Comparison of ENCODE assay signal across 7 mouse cellular contexts in the genomic region with DNA sequence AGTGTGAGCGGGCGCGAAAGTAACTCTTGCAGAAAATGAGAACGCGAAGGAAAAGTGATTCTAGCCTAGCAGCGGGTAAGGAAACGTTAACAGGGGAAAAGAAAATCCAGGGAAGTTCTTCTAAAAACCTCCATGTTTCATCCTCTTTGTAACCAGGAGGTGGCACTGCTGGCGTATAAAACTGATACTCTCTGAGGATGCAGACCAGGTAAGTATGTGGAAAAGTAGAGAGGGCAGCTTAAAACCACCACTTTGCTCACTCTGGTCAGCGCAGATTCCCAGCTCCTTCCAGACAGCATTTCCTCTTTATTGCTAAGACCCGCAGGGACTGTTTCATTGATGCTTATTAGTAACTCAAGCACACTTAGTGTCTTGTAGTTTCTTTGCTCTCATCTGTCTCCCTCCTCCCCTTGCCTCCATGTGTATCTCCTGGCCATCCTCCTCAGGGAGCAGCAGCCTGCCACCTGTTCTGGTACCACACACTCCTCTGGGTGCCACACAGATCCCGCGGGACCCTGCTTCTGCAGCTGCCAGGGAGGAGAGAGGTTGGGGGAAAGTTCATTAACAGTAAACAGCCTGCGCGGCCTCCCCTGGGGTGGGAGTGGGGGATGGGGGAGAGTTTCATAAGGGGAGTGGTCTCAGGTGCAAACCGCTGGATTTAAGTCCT. TPM values are rescaled to one million over a fixed set of nuclear protein-coding genes. Genes with fewer than 3 reads are reported as not detected.
DNase-seq lines count a peak whose midpoint lies in the region; ATAC-seq and TF ChIP-seq lines count a peak whose summit lies in the region.

No protein-coding gene starts in this region.

- TF ChIP-seq EP300 in CH12.LX (IDR thresholded peaks at IDR 0.05; ENCODE audit: low read length): no peak

- H3K79me2 ChIP-seq in CH12.LX (replicated peaks; ENCODE audit: control insufficient read depth, extremely low read depth, insufficient read depth, poor library complexity, severe bottlenecking): no peaks in the 10 kb centered on the region

- H3K4me3 ChIP-seq in CH12.LX (replicated peaks in 1 of 3; ENCODE audit: low read depth in 2 of 3, low read length in 2 of 3, poor library complexity in 1 of 3): no peak overlapping the region
- no peak overlapping the region for H3K4me3 ChIP-seq in forebrain, embryonic 10.5 days
- no peak overlapping the region for H3K4me3 ChIP-seq in limb, embryonic 15.5 days

- no peaks in the 10 kb centered on the region for H3K36me3 ChIP-seq in CH12.LX (replicated peaks in 1 of 2; ENCODE audit: control insufficient read depth in 1 of 2, insufficient read depth in 1 of 2, low read length in 1 of 2)
- H3K36me3 ChIP-seq in forebrain, embryonic 10.5 days (replicated peaks): no peaks in the 10 kb centered on the region
- H3K36me3 ChIP-seq in limb, embryonic 15.5 days: no peaks in the 10 kb centered on the region

- in situ Hi-C loops in CH12.LX (cut with MboI; ENCODE audit: low pct_ligation_motif_present, low pct_unique_long_range_greater_than_20kb, low sequenced_read_pairs): loop anchor here (25.0 kb wide), 1 partner anchor 558 kb away; no protein-coding TSS in a partner anchor

- 18% methylated on average over 15 of the region's 15 CpGs for WGBS in forebrain, embryonic 10.5 days
- WGBS in limb, embryonic 15.5 days: 10% methylated on average over 15 of the region's 15 CpGs

- ATAC-seq in limb, embryonic 15.5 days (ENCODE audit: insufficient number of reproducible peaks, low FRiP score, low TSS enrichment, low read depth): no peak

- peaks cover 0 to 14% of the 10 kb centered on the region in 2 experiments; a peak in 3 of 4 replicates for H3K4me1 ChIP-seq in CH12.LX (ENCODE audit: control insufficient read depth in 1 of 2, insufficient read depth in 2 of 2)
- H3K4me1 ChIP-seq in forebrain, embryonic 10.5 days: 0 out of 2 replicates have a peak, but pooled peaks cover 4% of the 10 kb centered on the region
- peaks cover 6% of the 10 kb centered on the region; the same call in 1 of the 2 replicates for H3K4me1 ChIP-seq in limb, embryonic 15.5 days

- peak; percentile 36 for DNase-seq in CH12.LX (ENCODE audit: extremely low read depth)
- peak; percentile 19 for DNase-seq in Muller cell, postnatal 12 days (ENCODE audit: inconsistent ontology term)
- peak; percentile 30 for DNase-seq in forebrain, embryonic 10.5 days (ENCODE audit: extremely low spot score, low spot score)
- DNase-seq in kidney, adult 18-20 months: peak; percentile 50
- peak; percentile 31 for DNase-seq in neural tube, embryonic 10.5 days (ENCODE audit: extremely low spot score, low spot score)
- no peak for DNase-seq in testis, postnatal 14 days (ENCODE audit: low spot score)

- H3K9me3 ChIP-seq in CH12.LX (replicated peaks; ENCODE audit: low read length): no peaks in the 10 kb centered on the region
- H3K9me3 ChIP-seq in forebrain, embryonic 10.5 days: no peaks in the 10 kb centered on the region
- H3K9me3 ChIP-seq in limb, embryonic 15.5 days: no peaks in the 10 kb centered on the region

- no peak for TF ChIP-seq POLR2A in CH12.LX (IDR thresholded peaks at IDR 0.05; ENCODE audit: low read depth, low read length)

- no peak overlapping the region; the same call in 1 of the 2 replicates for H3K4me2 ChIP-seq in CH12.LX (ENCODE audit: insufficient read depth, low read depth, poor library complexity, severe bottlenecking)
- 0 out of 2 replicates have a peak overlapping the region, but pooled peaks have one; percentile 22 for H3K4me2 ChIP-seq in limb, embryonic 15.5 days

- no peak overlapping the region for H3K9ac ChIP-seq in CH12.LX (ENCODE audit: insufficient read depth, low read depth)
- no peak overlapping the region for H3K9ac ChIP-seq in limb, embryonic 15.5 days

- no peak overlapping the region for H3K27ac ChIP-seq in CH12.LX (ENCODE audit: insufficient read depth, low read depth)
- no peak overlapping the region for H3K27ac ChIP-seq in forebrain, embryonic 10.5 days
- no peak overlapping the region for H3K27ac ChIP-seq in limb, embryonic 15.5 days

- peak; percentile 22 to 71; a peak in 3 of 4 replicates for TF ChIP-seq CTCF in CH12.LX (conservative IDR thresholded peaks at IDR 0.05 in 1 of 2, IDR thresholded peaks at IDR 0.05 in 1 of 2; ENCODE audit: low read depth in 2 of 2, low read length in 2 of 2)

- no peaks in the 10 kb centered on the region for H3K27me3 ChIP-seq in CH12.LX (replicated peaks)
- no peaks in the 10 kb centered on the region for H3K27me3 ChIP-seq in forebrain, embryonic 10.5 days (ENCODE audit: poor library complexity, severe bottlenecking)
- H3K27me3 ChIP-seq in limb, embryonic 15.5 days: no peaks in the 10 kb centered on the region

- dilution Hi-C loops in CH12.LX (cut with MboI; ENCODE audit: extremely low pct_ligation_motif_present, extremely low pct_unique_long_range_greater_than_20kb, low sequenced_read_pairs): no loop called here

- peak; percentile 78 for TF ChIP-seq RAD21 in CH12.LX (IDR thresholded peaks at IDR 0.05; ENCODE audit: low read depth, low read length)

TF ChIP-seq in CH12.LX, 34 proteins besides CTCF, POLR2A, EP300 and RAD21:
- TF ChIP-seq SMC3 (IDR thresholded peaks at IDR 0.05; ENCODE audit: low read depth, low read length): peak; percentile 73
- TF ChIP-seq ZC3H11A (IDR thresholded peaks at IDR 0.05; ENCODE audit: low read depth, low read length): peak; percentile 41; the same call in 1 of the 2 replicates
- no peak for TF ChIP-seq ELF1 (IDR thresholded peaks at IDR 0.05; ENCODE audit: low read depth, low read length)
- no peak for TF ChIP-seq NELFE (IDR thresholded peaks at IDR 0.05; ENCODE audit: low read depth, low read length)
- TF ChIP-seq TBP (conservative IDR thresholded peaks at IDR 0.05; ENCODE audit: low read depth, low read length): no peak
- TF ChIP-seq MYC (IDR thresholded peaks at IDR 0.05; ENCODE audit: low read depth, low read length): no peak
- TF ChIP-seq TCF12 (IDR thresholded peaks at IDR 0.05; ENCODE audit: low read depth, low read length): 0 out of 2 replicates have a peak, but pooled peaks have one; percentile 15
TF ChIP-seq in CH12.LX: peak in this region for 3.

RNA-seq across cellular contexts. Expression of a gene that starts 37.8 kb away (rescaled TPM):
- total RNA-seq in CH12.LX (2012; rRNA removed): 10.8 and 14.3 TPM in 2 replicates
- total RNA-seq in CH12.LX (2014; rRNA removed): 25.4 and 27.0 TPM in 2 replicates
- polyA plus RNA-seq in CH12.LX (2012; ENCODE audit: insufficient read length, low read depth): 20.5 and 23.2 TPM in 2 replicates
- 3.0 and 3.6 TPM in 2 replicates for polyA plus RNA-seq in forebrain, embryonic 10.5 days (2016; fragmentation: Nextera tagmentation; extraction: Ambion mirVana)
- polyA plus RNA-seq in limb, embryonic 15.5 days (2015; fragmentation: Nextera tagmentation; extraction: Ambion mirVana): 8.4 and 9.7 TPM in 2 replicates
